Mouse (Mus musculus) midbrain, embryonic 13.5 days (tissue): ENCODE results near the gene Haus8. TPM values are rescaled to one million over a fixed set of nuclear protein-coding genes. Genes with fewer than 3 reads are reported as not detected.
"Not testable (repeated sequence)": the region's sequence is repeated elsewhere in the genome, so short reads cannot be mapped to it uniquely, and the experiment has no call there.

Source experiments
- ATAC-seq: fragments of 200-750 bp; cut with Nextera tagmentation; 2 replicates; pipeline ENCODE4 v1.8.0; 2017; ENCODE audit warnings: mild to moderate bottlenecking, moderate TSS enrichment, moderate library complexity
- H3K27ac ChIP-seq: fragments of 300-500 bp; sonication (generic); 2 replicates; pipeline ENCODE4 v1.5.1; 2015; ENCODE audit warnings: inconsistent platforms, mild to moderate bottlenecking, moderate library complexity
- H3K27me3 ChIP-seq: fragments of 300-500 bp; sonication (generic); 2 replicates; pipeline ENCODE4 v1.6.1; 2015; ENCODE audit warnings: mild to moderate bottlenecking, inconsistent platforms
- H3K36me3 ChIP-seq: fragments of 300-500 bp; sonication (generic); 2 replicates; pipeline ENCODE4 v1.6.1; 2015; ENCODE audit warnings: mild to moderate bottlenecking, inconsistent platforms
- H3K4me1 ChIP-seq: fragments of 300-500 bp; sonication (generic); replicated peaks from 2 replicates; pipeline ENCODE4 v1.6.1; 2015; ENCODE audit warnings: inconsistent platforms
- H3K4me2 ChIP-seq: fragments of 300-500 bp; sonication (generic); replicated peaks from 2 replicates; pipeline ENCODE4 v1.6.1; 2015; ENCODE audit warnings: moderate library complexity, mild to moderate bottlenecking, inconsistent platforms
- H3K4me3 ChIP-seq: fragments of 300-500 bp; sonication (generic); replicated peaks from 2 replicates; pipeline ENCODE4 v1.5.1; 2015; ENCODE audit warnings: mild to moderate bottlenecking, inconsistent platforms
- H3K9ac ChIP-seq: fragments of 300-500 bp; sonication (generic); replicated peaks from 2 replicates; pipeline ENCODE4 v1.6.1; 2015; ENCODE audit warnings: mild to moderate bottlenecking, inconsistent platforms
- H3K9me3 ChIP-seq: fragments of 300-500 bp; sonication (generic); 2 replicates; pipeline ENCODE4 v1.6.1; 2016; ENCODE audit warnings: mild to moderate bottlenecking, inconsistent platforms
- WGBS: fragments of 180-500 bp; shearing (Covaris S2); methylation state at CpG from one replicate; pipeline ENCODE4 v1.1.7; 2015; 5-methylcytosine and 5-hydroxymethylcytosine counted together
- polyA plus RNA-seq: library from polyadenylated mRNA; unstranded; fragments of >200 nt; fragmentation: Nextera tagmentation; extraction: Ambion mirVana; gene quantifications from 2 replicates; pipeline ENCODE4 v1.2.1, GENCODE M21; 2015

Haus8 gene
- polyA plus RNA-seq, 1 experiment from 2014 or later = 54.3 TPM

- not testable (repeated sequence) for H3K9me3 ChIP-seq, H3K27me3 ChIP-seq, H3K4me3 ChIP-seq, H3K9ac ChIP-seq, H3K4me2 ChIP-seq, H3K27ac ChIP-seq, ATAC-seq, H3K36me3 ChIP-seq
- peaks cover 11% of the 10 kb centered on the region; the same call in 1 of the 2 replicates for H3K4me1 ChIP-seq
- 100% methylated on average over 1 of the region's 1 CpGs for WGBS
These were observed 9.0 kb upstream of the Haus8 start for GRCm38 (mm10) chr8:71281731-71282130.

GRCm38 (mm10) chr8:71279409-71279808, 6.7 kb upstream of the Haus8 start:
- 83% methylated on average over 1 of the region's 1 CpGs for WGBS
- ATAC-seq = not testable (repeated sequence)

GRCm38 (mm10) chr8:71276166-71276565, 3.4 kb upstream of the Haus8 start:
- H3K36me3 ChIP-seq = peaks cover 19% of the 10 kb centered on the region; the same call in 1 of the 2 replicates
- H3K4me3 ChIP-seq = no peak overlapping the region
- H3K27me3 ChIP-seq = no peaks in the 10 kb centered on the region
- H3K9me3 ChIP-seq = no peaks in the 10 kb centered on the region
- no peak overlapping the region for H3K9ac ChIP-seq
- H3K4me2 ChIP-seq = no peak overlapping the region
- peaks cover 35% of the 10 kb centered on the region for H3K4me1 ChIP-seq
- no peak for ATAC-seq
- WGBS = 88% methylated on average over 3 of the region's 3 CpGs
- H3K27ac ChIP-seq = no peak overlapping the region

More at GRCm38 (mm10) chr8:71279409-71279808, 6.7 kb upstream of the Haus8 start:
- H3K27me3 ChIP-seq, H3K27ac ChIP-seq, H3K9me3 ChIP-seq, H3K9ac ChIP-seq, H3K4me3 ChIP-seq, H3K4me2 ChIP-seq: not testable (repeated sequence)
- Histone ChIP-seq H3K36me3 (peaks cover 17% of the 10 kb centered on the region; the same call in 1 of the 2 replicates), H3K4me1 (peaks cover 20% of the 10 kb centered on the region; the same call in 1 of the 2 replicates)

- Histone ChIP-seq H3K4me1 (peaks cover 41% of the 10 kb centered on the region), H3K4me3 (no peak overlapping the region), H3K27me3 (no peaks in the 10 kb centered on the region), H3K9ac (no peak overlapping the region), H3K4me2 (no peak overlapping the region), H3K36me3 (peaks cover 19% of the 10 kb centered on the region; the same call in 1 of the 2 replicates), H3K9me3 (no peaks in the 10 kb centered on the region), H3K27ac (no peak overlapping the region)
- no peak for ATAC-seq
These were observed 1.7 kb upstream of the Haus8 start for GRCm38 (mm10) chr8:71274478-71274877.

GRCm38 (mm10) chr8:71273151-71273510, 397 bp upstream of the Haus8 start:
- Histone ChIP-seq H3K9ac (peak overlapping the region; percentile 81), H3K36me3 (peaks cover 19% of the 10 kb centered on the region; the same call in 1 of the 2 replicates), H3K9me3 (no peaks in the 10 kb centered on the region), H3K4me3 (peak overlapping the region; percentile 86), H3K4me2 (peak overlapping the region; percentile 89), H3K4me1 (peaks cover 41% of the 10 kb centered on the region), H3K27me3 (no peaks in the 10 kb centered on the region), H3K27ac (peak overlapping the region; percentile 77)
- 0% methylated on average over 14 of the region's 14 CpGs for WGBS
- ATAC-seq = no peak

- Histone ChIP-seq H3K9ac (peak overlapping the region; percentile 75), H3K27ac (no peak overlapping the region), H3K27me3 (no peaks in the 10 kb centered on the region), H3K36me3 (peaks cover 12% of the 10 kb centered on the region; the same call in 1 of the 2 replicates), H3K4me2 (peak overlapping the region; percentile 89), H3K4me1 (peaks cover 41% of the 10 kb centered on the region), H3K4me3 (peak overlapping the region; percentile 86), H3K9me3 (no peaks in the 10 kb centered on the region)
- ATAC-seq = peak; percentile 2
- WGBS = 30% methylated on average over 5 of the region's 5 CpGs
These were observed 1.1 kb downstream of the Haus8 start for GRCm38 (mm10) chr8:71271630-71272029.

- WGBS = 99% methylated on average over 6 of the region's 6 CpGs
- H3K9me3 ChIP-seq, H3K27ac ChIP-seq, ATAC-seq, H3K4me2 ChIP-seq, H3K4me3 ChIP-seq, H3K27me3 ChIP-seq, H3K9ac ChIP-seq: not testable (repeated sequence)
- Histone ChIP-seq H3K36me3 (peaks cover 11% of the 10 kb centered on the region; the same call in 1 of the 2 replicates), H3K4me1 (peaks cover 17% of the 10 kb centered on the region)
These were observed 4.4 kb downstream of the Haus8 start for GRCm38 (mm10) chr8:71268286-71268685.

- Histone ChIP-seq H3K9me3 (no peaks in the 10 kb centered on the region), H3K27ac (no peak overlapping the region), H3K27me3 (no peaks in the 10 kb centered on the region), H3K4me1 (peaks cover 14% of the 10 kb centered on the region), H3K4me3 (no peak overlapping the region), H3K9ac (no peak overlapping the region), H3K36me3 (peaks cover 17% of the 10 kb centered on the region), H3K4me2 (no peak overlapping the region)
- no peak for ATAC-seq
- WGBS = 97% methylated on average over 2 of the region's 2 CpGs
These were observed 5.0 kb downstream of the Haus8 start for GRCm38 (mm10) chr8:71267690-71268089.

GRCm38 (mm10) chr8:71261234-71261633, 11.5 kb downstream of the Haus8 start:
- H3K4me3 ChIP-seq = no peak overlapping the region
- ATAC-seq = no peak
- peaks cover 48% of the 10 kb centered on the region for H3K36me3 ChIP-seq
- no peaks in the 10 kb centered on the region for H3K4me1 ChIP-seq
- no peak overlapping the region for H3K27ac ChIP-seq
- H3K9me3 ChIP-seq = no peaks in the 10 kb centered on the region
- H3K27me3 ChIP-seq = no peaks in the 10 kb centered on the region
- H3K4me2 ChIP-seq = no peak overlapping the region
- H3K9ac ChIP-seq = no peak overlapping the region

GRCm38 (mm10) chr8:71256545-71257232, 16.0 kb downstream of the Haus8 start:
- WGBS = 91% methylated on average over 3 of the region's 3 CpGs
- Histone ChIP-seq H3K9me3 (no peaks in the 10 kb centered on the region), H3K4me1 (no peaks in the 10 kb centered on the region), H3K4me3 (no peak overlapping the region), H3K9ac (no peak overlapping the region), H3K36me3 (peaks cover 67% of the 10 kb centered on the region), H3K27me3 (no peaks in the 10 kb centered on the region), H3K4me2 (no peak overlapping the region), H3K27ac (no peak overlapping the region)
- ATAC-seq = no peak

- WGBS = 94% methylated on average over 1 of the region's 1 CpGs
- ATAC-seq = no peak
These were observed 24.5 kb downstream of the Haus8 start for GRCm38 (mm10) chr8:71248203-71248602.

GRCm38 (mm10) chr8:71242757-71243156, 30.0 kb downstream of the Haus8 start:
- Histone ChIP-seq H3K9me3 (no peaks in the 10 kb centered on the region), H3K36me3 (no peaks in the 10 kb centered on the region), H3K27me3 (no peaks in the 10 kb centered on the region), H3K4me2 (no peak overlapping the region), H3K9ac (no peak overlapping the region), H3K4me3 (no peak overlapping the region), H3K4me1 (no peaks in the 10 kb centered on the region), H3K27ac (no peak overlapping the region)
- 83% methylated on average over 2 of the region's 2 CpGs for WGBS
- no peak for ATAC-seq

More at GRCm38 (mm10) chr8:71248203-71248602, 24.5 kb downstream of the Haus8 start:
- no peaks in the 10 kb centered on the region for H3K9me3 ChIP-seq
- peaks cover 29% of the 10 kb centered on the region for H3K36me3 ChIP-seq
- H3K27me3 ChIP-seq = no peaks in the 10 kb centered on the region
- no peak overlapping the region for H3K4me3 ChIP-seq
- H3K9ac ChIP-seq = no peak overlapping the region
- H3K4me2 ChIP-seq = no peak overlapping the region
- no peak overlapping the region for H3K27ac ChIP-seq
- H3K4me1 ChIP-seq = no peaks in the 10 kb centered on the region

- no peaks in the 10 kb centered on the region for H3K36me3 ChIP-seq
- ATAC-seq = no peak
- no peak overlapping the region for H3K4me3 ChIP-seq
- no peak overlapping the region for H3K27ac ChIP-seq
- H3K4me1 ChIP-seq = no peaks in the 10 kb centered on the region
- no peak overlapping the region for H3K9ac ChIP-seq
- no peaks in the 10 kb centered on the region for H3K9me3 ChIP-seq
- 46% methylated on average over 2 of the region's 2 CpGs for WGBS
- no peak overlapping the region for H3K4me2 ChIP-seq
- H3K27me3 ChIP-seq = no peaks in the 10 kb centered on the region
These were observed 48.2 kb downstream of the Haus8 start for GRCm38 (mm10) chr8:71224560-71224959.
